Mouse (Mus musculus) erythroblast, embryonic 14.5 days (primary cell): ENCODE data around the gene Ptprr. TPM values are rescaled to one million over a fixed set of nuclear protein-coding genes. Genes with fewer than 3 reads are reported as not detected.

ENCODE experiments used
- H3K27me3 ChIP-seq: 2 replicates; pipeline ENCODE4 v1.6.1; 2012; ENCODE audit warnings: inconsistent platforms; ENCODE audit not compliant: control insufficient read depth
- H3K36me3 ChIP-seq: 2 replicates; pipeline ENCODE4 v1.6.1; 2012; ENCODE audit warnings: mild to moderate bottlenecking, inconsistent platforms; ENCODE audit not compliant: control insufficient read depth
- H3K4me1 ChIP-seq: 2 replicates; pipeline ENCODE4 v1.6.1; 2012; ENCODE audit warnings: inconsistent platforms; ENCODE audit not compliant: control insufficient read depth
- H3K4me3 ChIP-seq: replicated peaks from 2 replicates; pipeline ENCODE3; 2012; ENCODE audit warnings: moderate library complexity, mild to moderate bottlenecking, inconsistent platforms
- H3K9me3 ChIP-seq: 2 replicates; pipeline ENCODE4 v1.6.1; 2012; ENCODE audit warnings: low read length, inconsistent platforms, mixed read lengths; ENCODE audit not compliant: control insufficient read depth
- GATA1 ChIP-seq: IDR thresholded peaks from 2 replicates; pipeline ENCODE4 v1.6.1; 2012; ENCODE audit warnings: low read length, inconsistent platforms, mixed read lengths
- TAL1 ChIP-seq: IDR thresholded peaks from 3 replicates; pipeline ENCODE4 v1.6.1; 2012; ENCODE audit warnings: low read length, inconsistent platforms, mixed read lengths
- polyA plus RNA-seq: library from polyadenylated mRNA; stranded (reverse); fragments of >175 nt; gene quantifications from 2 replicates; pipeline ENCODE4 v1.2.3, GENCODE M21; 2012

Ptprr gene
- polyA plus RNA-seq, 1 experiment = not detected

- Histone ChIP-seq H3K4me3 (no peak overlapping the region), H3K4me1 (no peaks in the 10 kb centered on the region), H3K36me3 (no peaks in the 10 kb centered on the region), H3K9me3 (peaks cover 7% of the 10 kb centered on the region), H3K27me3 (no peaks in the 10 kb centered on the region)
- TF ChIP-seq GATA1 (no peak), TAL1 (no peak)
These were observed 90.7 kb downstream of the Ptprr start for GRCm38 (mm10) chr10:116108730-116109129.

- Histone ChIP-seq H3K4me3 (no peak overlapping the region), H3K27me3 (no peaks in the 10 kb centered on the region), H3K9me3 (peaks cover 11% of the 10 kb centered on the region), H3K4me1 (no peaks in the 10 kb centered on the region), H3K36me3 (no peaks in the 10 kb centered on the region)
- TF ChIP-seq TAL1 = no peak
- TF ChIP-seq GATA1 = no peak
These were observed 94.9 kb downstream of the Ptprr start for GRCm38 (mm10) chr10:116112868-116113267.

- no peak within 1 kb of the TSS for H3K4me3 ChIP-seq
- H3K4me1 ChIP-seq = no peaks in the 10 kb centered on the region
- TF ChIP-seq TAL1 = no peak
- TF ChIP-seq GATA1 = no peak
- no peaks in the 10 kb centered on the region for H3K27me3 ChIP-seq
- peaks cover 11% of the 10 kb centered on the region for H3K9me3 ChIP-seq
- H3K36me3 ChIP-seq = no peaks in the 10 kb centered on the region
These were observed 96.0 kb downstream of the Ptprr start, which contains the start of gene 4933416C03Rik for GRCm38 (mm10) chr10:116113867-116114474. 4933416C03Rik (minus strand) TSS chr10:116113917.

- Histone ChIP-seq H3K27me3 (no peaks in the 10 kb centered on the region), H3K9me3 (peaks cover 11% of the 10 kb centered on the region), H3K4me1 (no peaks in the 10 kb centered on the region), H3K36me3 (no peaks in the 10 kb centered on the region), H3K4me3 (no peak overlapping the region)
- TF ChIP-seq TAL1 (no peak), GATA1 (no peak)
These were observed 98.1 kb downstream of the Ptprr start for GRCm38 (mm10) chr10:116115881-116116677.

GRCm38 (mm10) chr10:116117060-116117459 lies 99.0 kb downstream of the Ptprr start:
- Histone ChIP-seq H3K36me3 (no peaks in the 10 kb centered on the region), H3K27me3 (no peaks in the 10 kb centered on the region), H3K4me1 (no peaks in the 10 kb centered on the region), H3K9me3 (peaks cover 11% of the 10 kb centered on the region), H3K4me3 (no peak overlapping the region)
- TF ChIP-seq TAL1 (no peak), GATA1 (no peak)

GRCm38 (mm10) chr10:116121463-116121862 lies 103.5 kb downstream of the Ptprr start:
- no peak for TF ChIP-seq GATA1
- TF ChIP-seq TAL1 = no peak
- H3K36me3 ChIP-seq = no peaks in the 10 kb centered on the region
- no peaks in the 10 kb centered on the region for H3K27me3 ChIP-seq
- no peaks in the 10 kb centered on the region for H3K9me3 ChIP-seq
- H3K4me3 ChIP-seq = no peak overlapping the region
- no peaks in the 10 kb centered on the region for H3K4me1 ChIP-seq

GRCm38 (mm10) chr10:116123808-116124207 lies 105.8 kb downstream of the Ptprr start:
- Histone ChIP-seq H3K36me3 (no peaks in the 10 kb centered on the region), H3K27me3 (no peaks in the 10 kb centered on the region), H3K9me3 (no peaks in the 10 kb centered on the region), H3K4me3 (no peak overlapping the region), H3K4me1 (no peaks in the 10 kb centered on the region)
- no peak for TF ChIP-seq TAL1

GRCm38 (mm10) chr10:116125364-116125763 lies 107.4 kb downstream of the Ptprr start:
- Histone ChIP-seq H3K27me3 (no peaks in the 10 kb centered on the region), H3K4me3 (no peak overlapping the region), H3K36me3 (no peaks in the 10 kb centered on the region), H3K4me1 (no peaks in the 10 kb centered on the region), H3K9me3 (no peaks in the 10 kb centered on the region)
- no peak for TF ChIP-seq GATA1
- TF ChIP-seq TAL1 = no peak

- H3K4me1 ChIP-seq = no peaks in the 10 kb centered on the region
- no peaks in the 10 kb centered on the region for H3K27me3 ChIP-seq
- H3K36me3 ChIP-seq = no peaks in the 10 kb centered on the region
- H3K4me3 ChIP-seq = no peak overlapping the region
- TF ChIP-seq GATA1 (no peak), TAL1 (no peak)
- H3K9me3 ChIP-seq = no peaks in the 10 kb centered on the region
These were observed 112.4 kb downstream of the Ptprr start for GRCm38 (mm10) chr10:116130401-116130800.

- H3K36me3 ChIP-seq = no peaks in the 10 kb centered on the region
- H3K4me1 ChIP-seq = no peaks in the 10 kb centered on the region
- no peaks in the 10 kb centered on the region for H3K9me3 ChIP-seq
- no peaks in the 10 kb centered on the region for H3K27me3 ChIP-seq
- no peak overlapping the region for H3K4me3 ChIP-seq
- TF ChIP-seq TAL1 = no peak
- TF ChIP-seq GATA1 = no peak
These were observed 113.2 kb downstream of the Ptprr start for GRCm38 (mm10) chr10:116131223-116131622.
